Mouse (Mus musculus) liver, embryonic 12.5 days (tissue): ENCODE measurements around the gene Exoc3l2. TPM values are rescaled to one million over a fixed set of nuclear protein-coding genes. Genes with fewer than 3 reads are reported as not detected.

Experiments used
- ATAC-seq: fragments of 200-750 bp; cut with Nextera tagmentation; 2 replicates; pipeline ENCODE4 v1.8.0; 2017; ENCODE audit warnings: moderate number of reproducible peaks, mild to moderate bottlenecking, moderate library complexity
- H3K27ac ChIP-seq: fragments of 300-500 bp; sonication (generic); 2 replicates; pipeline ENCODE4 v1.5.1; 2016; ENCODE audit warnings: mild to moderate bottlenecking
- H3K27me3 ChIP-seq: fragments of 300-500 bp; sonication (generic); replicated peaks from 2 replicates; pipeline ENCODE4 v1.6.1; 2016; ENCODE audit warnings: mild to moderate bottlenecking, moderate library complexity
- H3K36me3 ChIP-seq: fragments of 300-500 bp; sonication (generic); 2 replicates; pipeline ENCODE4 v1.6.1; 2016; ENCODE audit warnings: mild to moderate bottlenecking, moderate library complexity
- H3K4me1 ChIP-seq: fragments of 300-500 bp; sonication (generic); 2 replicates; pipeline ENCODE4 v1.6.1; 2016
- H3K4me2 ChIP-seq: fragments of 300-500 bp; sonication (generic); 2 replicates; pipeline ENCODE4 v1.6.1; 2016; ENCODE audit warnings: mild to moderate bottlenecking, moderate library complexity
- H3K4me3 ChIP-seq: fragments of 300-500 bp; sonication (generic); 2 replicates; pipeline ENCODE4 v1.5.1; 2016; ENCODE audit warnings: mild to moderate bottlenecking, moderate library complexity
- H3K9ac ChIP-seq: fragments of 300-500 bp; sonication (generic); 2 replicates; pipeline ENCODE4 v1.6.1; 2016; ENCODE audit warnings: mild to moderate bottlenecking, moderate library complexity
- H3K9me3 ChIP-seq: fragments of 300-500 bp; sonication (generic); replicated peaks from 2 replicates; pipeline ENCODE4 v1.6.1; 2016; ENCODE audit warnings: mild to moderate bottlenecking, moderate library complexity
- WGBS: fragments of 180-500 bp; shearing (Covaris S2); methylation state at CpG from one replicate; pipeline ENCODE4 v1.1.7; 2016; ENCODE audit not compliant: insufficient replicate concordance; 5-methylcytosine and 5-hydroxymethylcytosine counted together
- polyA plus RNA-seq: library from polyadenylated mRNA; unstranded; fragments of >200 nt; fragmentation: Nextera tagmentation; extraction: Ambion mirVana; gene quantifications from 2 replicates; pipeline ENCODE4 v1.2.1, GENCODE M21; 2016

Gene Exoc3l2
- polyA plus RNA-seq, 1 experiment from 2014 or later = 3.6 TPM

DNA sequence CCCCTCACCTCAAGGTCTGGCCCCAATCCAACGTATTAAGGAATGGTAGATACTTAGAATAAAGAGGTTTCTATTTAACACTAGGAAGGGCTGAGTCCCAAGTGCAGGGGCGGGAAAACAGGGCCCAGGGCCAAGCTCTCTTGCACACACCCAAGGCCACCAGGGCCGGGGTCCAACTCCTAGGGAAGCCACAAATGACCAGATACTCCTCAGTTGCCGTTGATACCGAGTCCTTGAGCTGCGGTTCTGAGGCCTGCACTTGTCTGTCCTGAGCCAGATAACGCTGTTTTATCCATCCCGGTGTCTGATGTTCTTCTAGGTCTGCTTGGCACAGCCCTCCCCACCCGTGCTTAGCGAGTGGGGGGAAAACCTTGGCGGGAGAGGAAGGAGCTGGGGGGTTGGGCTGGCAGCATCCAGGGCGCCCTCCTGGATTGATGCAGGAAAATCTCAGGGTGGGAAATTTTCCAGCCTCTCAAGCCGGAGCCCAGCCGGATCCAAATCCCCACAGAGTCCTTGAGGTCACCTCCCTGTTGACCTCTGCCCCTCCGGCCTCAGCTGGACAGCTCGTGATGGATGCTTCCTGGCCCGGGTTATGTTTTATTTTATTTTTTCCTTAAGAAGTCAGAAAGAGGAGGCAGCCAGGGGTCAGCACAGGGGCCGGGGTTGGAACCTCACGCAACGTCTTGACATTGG, 32.5 kb downstream of the Exoc3l2 start:
- H3K4me3 ChIP-seq = no peak overlapping the region
- WGBS = 50% methylated on average over 20 of the region's 20 CpGs
- no peaks in the 10 kb centered on the region for H3K36me3 ChIP-seq
- ATAC-seq = no peak
- H3K9ac ChIP-seq = no peak overlapping the region
- peaks cover 29% of the 10 kb centered on the region for H3K4me1 ChIP-seq
- no peaks in the 10 kb centered on the region for H3K9me3 ChIP-seq
- no peak overlapping the region for H3K4me2 ChIP-seq
- no peak overlapping the region; the same call in 1 of the 2 replicates for H3K27ac ChIP-seq
- H3K27me3 ChIP-seq = peaks cover 14% of the 10 kb centered on the region; the same call in 1 of the 2 replicates

GRCm38 (mm10) chr7:19496214-19496555, 33.1 kb downstream of the Exoc3l2 start:
- Histone ChIP-seq H3K27ac (no peak overlapping the region), H3K36me3 (no peaks in the 10 kb centered on the region), H3K9me3 (no peaks in the 10 kb centered on the region), H3K27me3 (peaks cover 10% of the 10 kb centered on the region; the same call in 1 of the 2 replicates), H3K9ac (no peak overlapping the region), H3K4me3 (no peak overlapping the region), H3K4me1 (peaks cover 29% of the 10 kb centered on the region), H3K4me2 (no peak overlapping the region)
- no peak for ATAC-seq
- WGBS = 50% methylated on average over 5 of the region's 5 CpGs

- H3K4me1 ChIP-seq = peaks cover 24% of the 10 kb centered on the region
- H3K27ac ChIP-seq = no peak overlapping the region
- ATAC-seq = no peak
- H3K27me3 ChIP-seq = 0 out of 2 replicates have a peak, but pooled peaks cover 2% of the 10 kb centered on the region
- H3K4me3 ChIP-seq = no peak overlapping the region
- 58% methylated on average over 4 of the region's 4 CpGs for WGBS
- H3K4me2 ChIP-seq = no peak overlapping the region
- no peaks in the 10 kb centered on the region for H3K36me3 ChIP-seq
- H3K9me3 ChIP-seq = no peaks in the 10 kb centered on the region
- no peak overlapping the region for H3K9ac ChIP-seq
Observed at GRCm38 (mm10) chr7:19498326-19498725, 35.2 kb downstream of the Exoc3l2 start.

DNA sequence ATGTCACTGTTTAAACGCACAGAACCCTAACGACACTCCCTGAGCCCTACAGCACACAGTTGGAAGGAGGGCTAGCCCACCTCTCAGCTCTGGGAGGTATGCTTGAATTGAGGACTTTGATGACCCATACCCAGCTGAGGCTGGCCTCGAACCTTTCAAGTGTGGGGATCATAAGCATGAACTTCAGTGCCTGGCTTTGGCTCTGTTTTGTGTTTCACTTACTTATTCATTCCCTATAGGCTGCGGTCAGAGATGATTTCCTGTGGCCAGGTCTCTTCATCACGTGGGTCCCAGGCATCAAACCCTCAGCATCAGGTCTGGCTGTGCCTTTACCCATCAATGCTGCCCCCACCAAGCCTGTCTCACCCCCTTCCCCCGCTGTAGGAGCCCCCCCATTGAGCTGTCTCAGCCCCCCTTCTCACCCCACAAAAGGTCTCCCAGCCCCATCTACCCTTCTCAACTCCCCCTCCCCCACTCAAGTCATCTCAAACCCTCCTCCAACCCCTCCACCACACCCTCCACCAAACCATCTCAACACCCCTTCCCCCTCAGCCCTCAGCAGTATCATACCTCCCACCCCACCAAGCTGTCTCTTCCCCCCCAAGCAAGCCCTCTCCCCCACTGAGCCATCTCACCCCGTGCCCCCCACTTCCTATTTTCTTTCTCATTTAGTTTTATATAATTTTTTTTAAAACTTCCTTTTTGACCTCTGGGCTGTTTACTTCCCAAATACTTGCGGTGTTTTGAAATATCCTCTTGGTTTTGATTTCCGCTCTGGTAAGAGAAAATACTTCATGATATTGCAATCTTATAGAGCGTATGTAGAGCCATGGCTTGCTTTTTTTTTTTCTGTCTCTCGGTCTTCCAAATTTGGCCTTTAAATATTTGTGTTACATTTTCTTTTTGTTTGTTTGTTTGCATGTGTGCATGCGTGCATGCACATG, 37.6 kb downstream of the Exoc3l2 start:
- Histone ChIP-seq H3K4me2 (no peak overlapping the region), H3K27ac (no peak overlapping the region), H3K4me1 (peaks cover 21% of the 10 kb centered on the region), H3K27me3 (no peaks in the 10 kb centered on the region), H3K36me3 (no peaks in the 10 kb centered on the region), H3K4me3 (no peak overlapping the region), H3K9me3 (no peaks in the 10 kb centered on the region), H3K9ac (no peak overlapping the region)
- 48% methylated on average over 12 of the region's 12 CpGs for WGBS
- ATAC-seq = no peak

DNA sequence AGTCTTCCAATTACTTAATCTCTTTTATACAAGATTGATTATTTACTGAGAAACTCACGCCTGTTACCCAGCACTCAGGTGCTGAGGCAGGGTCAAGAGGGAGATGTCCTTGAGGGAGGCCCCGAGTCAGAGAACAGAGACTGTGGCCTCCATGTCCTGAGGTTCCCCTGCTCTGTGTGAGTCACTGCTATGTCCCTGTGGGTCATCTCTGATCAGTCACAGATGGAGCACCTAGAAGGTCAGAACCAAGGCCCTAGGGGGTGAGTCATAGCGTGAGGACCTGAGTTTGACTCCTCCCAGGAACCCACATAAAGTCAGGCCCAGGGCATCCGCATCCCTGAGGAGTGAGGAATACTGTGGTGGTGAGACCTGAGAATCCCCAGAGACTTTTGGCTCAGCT, 38.5 kb downstream of the Exoc3l2 start:
- ATAC-seq = no peak
- WGBS = 67% methylated on average over 4 of the region's 4 CpGs
- Histone ChIP-seq H3K4me3 (no peak overlapping the region), H3K27ac (no peak overlapping the region), H3K9ac (no peak overlapping the region), H3K4me2 (no peak overlapping the region), H3K27me3 (no peaks in the 10 kb centered on the region), H3K9me3 (no peaks in the 10 kb centered on the region), H3K4me1 (peaks cover 22% of the 10 kb centered on the region), H3K36me3 (no peaks in the 10 kb centered on the region)

DNA sequence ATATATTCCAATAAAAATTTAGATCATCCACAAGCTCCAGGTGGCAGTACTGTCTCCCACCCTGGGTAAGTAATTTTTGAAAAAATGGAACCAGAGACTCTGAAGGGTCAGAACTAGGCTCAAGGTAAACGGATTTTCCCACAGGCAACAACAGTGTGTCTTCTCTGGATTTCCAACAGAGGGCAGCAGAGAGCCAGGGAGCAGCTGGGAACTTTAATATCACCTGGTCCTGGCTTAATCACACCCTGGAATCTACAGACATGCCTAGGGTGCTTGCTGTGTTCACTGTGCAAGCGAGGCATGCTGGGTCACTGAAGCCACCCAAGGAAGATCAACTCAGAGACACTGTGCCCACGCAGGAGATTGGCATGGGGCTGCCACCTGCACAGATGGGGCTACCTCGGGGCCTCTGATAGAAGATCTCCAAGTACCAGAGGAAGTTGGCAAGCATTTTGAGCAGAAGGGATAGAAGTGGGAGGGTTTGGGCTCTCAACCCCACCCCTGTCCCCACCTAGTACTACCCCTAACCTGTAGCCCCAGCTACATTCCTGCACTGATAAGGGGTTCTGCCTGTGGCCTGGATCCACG, 40.4 kb downstream of the Exoc3l2 start:
- Histone ChIP-seq H3K9me3 (no peaks in the 10 kb centered on the region), H3K4me1 (peaks cover 34% of the 10 kb centered on the region), H3K4me3 (no peak overlapping the region), H3K4me2 (no peak overlapping the region), H3K27ac (no peak overlapping the region), H3K27me3 (no peaks in the 10 kb centered on the region), H3K9ac (no peak overlapping the region), H3K36me3 (no peaks in the 10 kb centered on the region)
- no peak for ATAC-seq
- 31% methylated on average over 5 of the region's 5 CpGs for WGBS

GRCm38 (mm10) chr7:19506326-19506725, 43.2 kb downstream of the Exoc3l2 start:
- Histone ChIP-seq H3K36me3 (peaks cover 4% of the 10 kb centered on the region), H3K27ac (no peak overlapping the region), H3K4me3 (peak overlapping the region; percentile 71), H3K4me2 (peak overlapping the region; percentile 99), H3K27me3 (no peaks in the 10 kb centered on the region), H3K9me3 (no peaks in the 10 kb centered on the region), H3K4me1 (peaks cover 38% of the 10 kb centered on the region), H3K9ac (no peak overlapping the region; the same call in 1 of the 2 replicates)
- 26% methylated on average over 6 of the region's 6 CpGs for WGBS
- no peak for ATAC-seq

DNA sequence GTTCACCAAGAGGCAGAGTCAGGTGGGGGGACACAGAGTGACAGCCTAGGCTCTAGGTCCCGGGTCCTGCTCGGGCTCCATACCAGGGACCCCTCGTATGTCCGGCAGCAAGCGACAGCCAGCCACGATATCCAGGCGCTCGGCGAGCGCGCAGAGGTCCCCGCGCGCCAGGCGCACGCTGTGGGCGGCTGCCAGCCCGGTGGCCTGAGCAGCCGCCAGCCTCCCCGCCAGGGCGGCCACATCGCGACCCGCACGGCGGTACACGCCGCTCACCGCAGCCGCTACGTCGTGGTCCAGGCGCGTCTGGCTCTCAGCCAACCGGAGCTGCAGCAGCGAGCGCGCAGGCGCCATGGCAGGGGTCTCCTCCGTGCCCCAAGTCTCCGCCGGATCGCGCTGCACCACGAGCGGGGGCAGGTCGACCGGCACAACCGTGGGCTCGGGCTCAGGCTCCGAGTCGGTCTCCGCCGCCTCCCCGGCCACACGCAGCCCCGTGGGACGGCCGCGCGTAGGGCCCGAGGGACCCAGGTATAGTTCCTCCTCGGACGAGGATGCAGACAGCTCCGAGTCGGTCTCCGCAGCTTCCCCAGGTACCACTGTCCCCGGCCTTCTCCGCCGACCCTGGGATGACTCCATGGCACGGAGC, 44.0 kb downstream of the Exoc3l2 start:
- Histone ChIP-seq H3K36me3 (peaks cover 6% of the 10 kb centered on the region), H3K4me1 (peaks cover 38% of the 10 kb centered on the region), H3K9me3 (no peaks in the 10 kb centered on the region), H3K27me3 (no peaks in the 10 kb centered on the region), H3K27ac (peak overlapping the region; percentile 84), H3K9ac (peak overlapping the region; percentile 78), H3K4me2 (peak overlapping the region; percentile 99), H3K4me3 (peak overlapping the region; percentile 71)
- no peak for ATAC-seq
- under 1% methylated on average over 71 of the region's 71 CpGs for WGBS

- Histone ChIP-seq H3K4me3 (peak overlapping the region; percentile 71), H3K27ac (peak overlapping the region; percentile 84), H3K36me3 (peaks cover 6% of the 10 kb centered on the region), H3K9me3 (no peaks in the 10 kb centered on the region), H3K9ac (peak overlapping the region; percentile 78), H3K4me1 (peaks cover 38% of the 10 kb centered on the region), H3K27me3 (no peaks in the 10 kb centered on the region), H3K4me2 (peak overlapping the region; percentile 99)
- 3% methylated on average over 18 of the region's 18 CpGs for WGBS
- ATAC-seq = no peak
Observed at GRCm38 (mm10) chr7:19507612-19507981, 44.5 kb downstream of the Exoc3l2 start.

DNA sequence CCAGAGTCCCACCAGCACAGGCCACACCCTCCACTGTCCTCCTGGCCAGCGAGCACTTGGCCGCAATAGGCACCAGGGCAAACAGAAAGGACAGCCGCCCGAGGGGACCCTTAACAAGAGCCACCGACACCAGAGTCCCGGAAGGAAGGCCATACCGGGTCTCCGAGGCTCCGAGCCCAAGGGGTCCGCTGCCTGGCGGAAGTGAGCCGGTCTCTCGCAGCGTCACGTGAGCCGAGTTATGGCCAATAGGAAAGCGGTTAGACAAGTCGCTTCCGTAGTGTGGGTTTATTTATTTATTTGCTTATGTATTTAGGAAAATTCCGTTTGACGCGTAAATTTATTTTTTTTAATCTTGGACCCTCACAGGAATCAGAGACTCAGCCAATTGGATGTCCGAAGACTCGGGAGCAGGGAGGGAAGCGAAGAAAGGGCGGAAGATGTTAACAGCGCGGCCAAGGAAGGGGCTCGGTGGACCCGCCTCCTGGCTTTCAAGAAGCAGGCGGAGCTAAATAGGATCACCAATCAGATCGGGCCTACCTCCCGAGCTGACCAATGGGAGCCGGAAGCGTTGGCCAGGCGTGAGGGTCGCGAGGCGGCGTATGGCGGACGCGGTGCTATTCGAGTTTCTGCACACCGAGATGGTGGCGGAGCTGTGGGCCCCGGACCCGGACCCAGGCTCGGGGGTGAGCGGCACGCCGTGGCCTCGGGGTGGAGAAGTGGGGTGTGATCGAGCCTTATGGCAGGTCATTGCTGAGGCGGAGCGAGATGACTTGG, 45.2 kb downstream of the Exoc3l2 start, which contains the start of the genes Bloc1s3 and Trappc6a:
TSS of gene Bloc1s3 (minus strand) at position 218 of the 774 bp plus-strand sequence.
TSS of gene Trappc6a (plus strand) at position 246 of the 774 bp plus-strand sequence.
- H3K4me3 ChIP-seq = peak within 1 kb of the TSS; percentile 71
- under 1% methylated on average over 56 of the region's 56 CpGs for WGBS
- peak within 1 kb of the TSS; percentile 78 for H3K9ac ChIP-seq
- no peaks in the 10 kb centered on the region for H3K27me3 ChIP-seq
- H3K9me3 ChIP-seq = no peaks in the 10 kb centered on the region
- ATAC-seq = peak; percentile 92
- peaks cover 38% of the 10 kb centered on the region for H3K4me1 ChIP-seq
- peak within 1 kb of the TSS; percentile 99 for H3K4me2 ChIP-seq
- peak within 1 kb of the TSS; percentile 84 for H3K27ac ChIP-seq
- peaks cover 6% of the 10 kb centered on the region for H3K36me3 ChIP-seq
